Mouse (Mus musculus) thymus, postnatal 10 days (tissue): ENCODE measurements around the gene Slc25a24.

Source experiments
- DNase-seq, 2 experiments: peaks; one replicate each; pipeline ENCODE4 v3.0.0; 2021; ENCODE audit warnings: low spot score in 2 of 2

Gene Slc25a24

DNA sequence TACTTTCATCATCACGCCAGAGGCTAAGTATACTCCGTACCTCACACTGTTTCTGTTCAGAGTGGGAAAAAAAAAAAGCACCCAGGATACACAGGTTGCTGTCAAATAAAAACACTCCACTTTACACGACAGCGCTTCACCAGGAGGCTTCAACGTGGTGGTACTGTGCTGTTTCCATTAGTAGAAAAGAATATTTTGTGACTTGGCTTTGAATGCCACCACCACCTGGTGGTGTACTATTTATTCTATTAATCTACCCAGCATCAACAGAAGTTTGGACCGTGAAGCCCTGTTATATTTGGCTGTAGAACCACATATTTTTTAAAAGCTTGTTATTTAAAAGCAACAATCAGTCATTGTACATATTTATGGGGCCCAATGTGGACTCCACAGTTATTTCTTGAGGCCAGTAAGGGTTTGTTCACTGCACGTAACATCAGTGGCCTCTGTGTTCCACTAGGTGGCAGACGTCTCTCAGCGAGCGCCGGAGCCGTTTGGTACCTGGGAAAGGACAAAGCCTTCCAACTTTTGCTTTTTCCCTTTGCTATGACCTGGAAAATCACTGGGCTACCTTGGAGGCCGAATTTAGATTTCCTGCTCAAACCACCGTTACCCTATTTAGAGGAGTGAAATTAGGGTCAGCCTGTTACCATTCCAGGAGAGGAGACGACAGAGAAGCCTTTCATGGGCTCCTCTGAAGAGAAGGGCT is 48.3 kb downstream of the Slc25a24 start:
- DNase-seq, result peak in 1 of 2 experiments; percentile 55

DNA sequence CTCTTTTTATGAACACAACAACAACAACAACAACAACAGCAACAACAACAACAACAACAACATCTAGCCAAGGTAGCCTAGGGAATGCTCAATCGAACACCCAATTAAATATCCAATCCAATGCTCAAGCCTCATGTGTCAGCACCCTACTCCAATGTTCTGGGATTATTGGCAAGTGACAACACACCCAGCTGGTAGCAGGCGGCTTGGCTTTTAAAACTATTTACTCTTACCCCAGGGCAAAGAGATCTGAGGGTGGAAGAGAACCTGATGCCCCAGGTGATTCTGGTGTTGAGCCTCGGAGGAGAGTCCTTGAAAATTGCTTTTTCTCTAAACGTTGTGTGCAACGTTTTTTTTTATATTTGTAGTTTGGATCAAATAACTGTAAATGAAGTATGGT is 51.4 kb downstream of the Slc25a24 start:
- DNase-seq, result no peak

DNA sequence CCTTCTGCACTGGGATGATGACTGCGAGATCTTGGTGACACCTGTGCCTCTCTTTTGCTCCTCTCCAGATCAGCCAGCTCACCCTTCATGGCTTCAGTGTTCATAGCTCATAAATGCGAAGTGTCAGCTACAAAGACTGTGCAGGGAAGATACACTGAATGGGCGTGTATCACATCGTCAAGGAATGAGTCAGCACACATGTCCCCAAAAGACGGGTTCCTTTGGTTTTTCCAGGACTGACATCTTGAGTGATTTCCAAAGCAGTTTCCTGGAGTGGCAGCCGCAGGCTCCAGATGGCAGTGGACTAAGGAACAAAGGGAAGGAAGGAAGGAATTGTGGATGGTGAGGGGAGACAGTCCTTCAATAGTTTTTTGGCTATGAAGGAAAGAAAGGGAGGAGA is 55.8 kb downstream of the Slc25a24 start:
- DNase-seq, result no peak

DNA sequence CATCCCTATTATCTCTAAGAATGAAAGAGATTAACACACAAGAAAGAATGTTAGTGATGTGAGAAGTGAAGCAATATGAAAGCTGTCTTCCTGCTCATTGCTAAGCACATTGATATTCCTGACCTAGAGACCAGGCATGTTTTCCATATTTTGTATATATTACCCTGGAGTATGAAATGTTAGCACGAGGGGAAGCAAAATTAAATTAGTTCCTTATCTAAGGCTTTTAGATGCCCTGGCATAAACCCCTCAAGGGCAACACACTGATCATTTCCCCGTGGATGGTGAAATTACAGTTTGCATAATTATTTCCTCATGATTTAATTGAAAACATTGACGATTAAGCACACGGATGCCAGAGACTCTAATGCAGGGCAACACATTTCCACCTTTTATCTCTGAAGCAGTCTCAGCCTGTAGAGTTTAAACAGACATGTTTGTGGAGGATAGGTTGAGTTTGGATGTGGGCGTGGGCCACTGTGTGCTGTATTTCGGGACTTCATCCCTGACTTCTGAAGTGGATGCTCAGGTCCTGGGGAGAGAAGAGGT is 56.7 kb downstream of the Slc25a24 start:
- DNase-seq, result no peak

DNA sequence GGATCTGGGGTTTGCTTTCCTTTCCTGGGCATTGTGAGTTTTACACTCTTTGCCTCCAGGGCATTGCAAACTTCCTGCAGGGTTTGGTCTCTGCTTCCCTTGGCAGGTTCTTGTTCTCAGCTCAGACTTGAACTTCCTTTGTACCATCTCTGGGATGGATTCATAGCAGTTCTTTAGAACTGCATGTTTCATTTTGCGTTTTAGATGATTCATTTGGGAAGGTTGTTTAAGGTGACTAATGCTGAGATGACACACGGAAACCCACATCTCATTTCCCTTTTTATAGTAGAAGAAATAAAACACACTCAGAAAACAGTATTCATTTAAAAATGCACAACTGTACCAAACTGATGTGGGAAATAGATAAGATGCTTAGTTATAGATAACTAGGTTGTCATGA is 73.2 kb downstream of the Slc25a24 start:
- no peak for DNase-seq

DNA sequence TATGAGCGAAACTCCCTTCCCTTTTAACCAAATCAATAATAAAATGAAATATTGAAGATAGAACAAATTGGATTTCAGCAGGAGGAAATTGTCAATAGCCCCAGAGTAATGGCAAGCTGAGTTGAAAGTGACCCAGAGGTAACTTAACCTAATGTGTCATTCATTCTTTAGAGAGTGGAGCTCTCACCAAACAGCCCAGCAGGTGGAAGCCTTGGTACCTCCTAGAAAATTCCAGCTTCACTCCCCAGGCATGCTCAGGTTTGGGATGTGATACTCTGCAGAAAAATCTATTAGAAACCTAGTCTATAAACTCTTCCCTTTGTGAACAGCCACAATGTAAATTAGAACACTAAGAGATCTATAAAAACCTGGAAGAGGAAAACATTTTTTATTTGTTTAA is 76.3 kb downstream of the Slc25a24 start:
- no peak for DNase-seq

DNA sequence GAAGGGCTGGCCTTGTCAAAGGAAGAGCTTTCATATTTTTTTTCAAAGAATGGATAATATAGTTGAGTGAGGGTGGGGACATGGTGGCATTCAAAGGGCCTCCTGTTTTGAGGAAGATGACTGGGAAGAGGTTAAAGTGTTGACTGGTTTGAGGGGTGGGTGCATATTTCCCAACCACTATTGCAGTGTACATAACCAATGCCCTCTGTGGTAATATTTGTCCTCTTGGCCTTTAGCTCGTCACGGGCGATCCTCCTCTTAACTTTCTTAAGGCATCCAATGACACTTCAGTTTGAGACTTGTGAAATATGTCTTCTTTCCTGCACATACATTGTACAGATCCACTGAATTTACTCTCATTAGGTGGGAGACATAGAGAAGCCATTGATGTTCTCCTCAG is 89.4 kb downstream of the Slc25a24 start:
- DNase-seq, result no peak

DNA sequence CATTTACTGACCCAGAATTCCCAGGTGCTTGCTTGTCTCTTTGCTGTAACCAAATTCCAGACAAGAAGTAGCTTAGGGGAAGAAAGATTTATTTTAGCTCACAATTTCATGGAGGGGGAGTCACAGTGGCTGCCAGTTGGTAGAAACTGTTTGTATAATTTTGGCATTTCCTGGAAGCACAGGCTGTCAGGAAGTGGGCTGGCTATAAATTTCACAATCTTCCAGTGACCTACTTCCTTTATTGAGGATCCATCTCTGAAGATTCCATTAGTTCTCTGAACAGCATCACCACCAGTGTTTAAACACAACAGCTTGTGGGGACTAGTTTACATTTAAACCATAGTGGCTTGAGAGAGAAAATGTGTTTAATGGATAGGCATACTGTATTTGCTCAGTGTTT is 93.4 kb downstream of the Slc25a24 start:
- DNase-seq, result no peak
